Mouse (Mus musculus): ENCODE data around the gene Hilpda.

- TF ChIP-seq CTCF (IDR thresholded peaks at IDR 0.05; ENCODE audit: borderline replicate concordance, insufficient read depth, low read depth, low read length) (no peak), POLR2A (IDR thresholded peaks at IDR 0.05; ENCODE audit: borderline replicate concordance, insufficient read depth, low read length) (no peak)
These were observed 30.0 kb upstream of the Hilpda start for GRCm38 (mm10) chr6:29242265-29242664.
